Mouse (Mus musculus): ENCODE measurements around the gene Hoga1. TPM values are rescaled to one million over a fixed set of nuclear protein-coding genes. Genes with fewer than 3 reads are reported as not detected.

The Hoga1 gene
- total and polyA plus RNA-seq, 3 experiments = not detected

DNA sequence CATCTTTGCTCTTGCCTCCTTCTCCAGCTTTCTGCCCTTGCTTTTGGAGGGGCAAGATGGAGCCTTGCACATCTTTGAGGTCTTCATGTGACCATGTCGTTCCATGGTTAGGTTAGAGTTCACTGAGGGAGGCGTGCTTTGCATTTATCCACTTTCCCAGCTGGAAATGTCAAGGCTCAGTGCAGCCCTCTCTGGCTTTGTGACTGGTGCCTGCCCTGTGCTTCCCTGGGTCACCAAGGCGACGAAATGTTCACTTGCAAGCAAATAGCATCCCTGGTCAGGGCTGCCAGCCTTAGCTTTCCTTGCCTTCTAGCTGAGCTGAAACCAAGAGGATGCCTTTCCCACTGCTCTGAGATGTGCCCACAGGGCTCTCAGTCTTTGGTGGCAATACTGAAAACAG is 35.0 kb upstream of the Hoga1 start:
- no peaks in the 10 kb centered on the region for H3K36me3 ChIP-seq (replicated peaks)
- H3K27me3 ChIP-seq (ENCODE audit: insufficient read depth, low read length) = peaks cover 14% of the 10 kb centered on the region; the same call in 1 of the 2 replicates
- TF ChIP-seq GATA2 (IDR thresholded peaks at IDR 0.05; ENCODE audit: borderline replicate concordance, low read depth, low read length) = no peak
- TF ChIP-seq TAL1 (conservative IDR thresholded peaks at IDR 0.05; ENCODE audit: low read depth, low read length) = no peak
- TF ChIP-seq GATA1 (IDR thresholded peaks at IDR 0.05; ENCODE audit: borderline replicate concordance, low read length) = no peak
- TF ChIP-seq POLR2AphosphoS5 (IDR thresholded peaks at IDR 0.05; ENCODE audit: insufficient replicate concordance, low read depth, low read length) = no peak
- TF ChIP-seq CTCF (IDR thresholded peaks at IDR 0.05; ENCODE audit: low read depth, low read length) = no peak
- ATAC-seq (ENCODE audit: extremely low read depth, insufficient number of reproducible peaks, low FRiP score, poor library complexity, severe bottlenecking) = no peak
- DNase-seq (ENCODE audit: low spot score) = no peak
- H3K9me3 ChIP-seq (replicated peaks) = no peaks in the 10 kb centered on the region
- H3K4me1 ChIP-seq (ENCODE audit: insufficient read depth, low read depth, low read length) = no peaks in the 10 kb centered on the region; the same call in 1 of the 2 replicates
- H3K4me3 ChIP-seq (ENCODE audit: low read depth, low read length) = no peak overlapping the region

DNA sequence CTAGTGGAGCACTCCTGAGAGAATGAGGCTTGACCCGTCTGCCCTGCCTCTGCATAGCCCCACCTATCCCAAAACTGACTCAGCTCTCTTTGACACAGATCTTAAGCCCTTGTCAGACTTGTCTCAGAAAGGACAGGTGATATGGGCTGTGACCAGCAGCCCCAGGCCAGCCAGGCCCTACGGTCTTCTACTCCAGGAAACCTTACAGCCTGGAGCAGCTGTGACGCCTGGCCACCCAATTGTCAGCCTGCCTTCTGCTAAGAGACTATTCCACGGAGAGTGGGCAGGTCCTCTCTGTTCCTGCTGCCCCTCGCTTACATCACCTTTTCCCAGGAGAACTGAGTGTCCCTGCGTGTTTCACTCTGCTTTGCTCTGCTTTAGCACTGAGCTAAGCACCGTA is 34.3 kb upstream of the Hoga1 start:
- peaks cover 10% of the 10 kb centered on the region; the same call in 1 of the 2 replicates for H3K27me3 ChIP-seq (ENCODE audit: insufficient read depth, low read length)
- H3K4me1 ChIP-seq (ENCODE audit: insufficient read depth, low read depth, low read length) = no peaks in the 10 kb centered on the region
- DNase-seq (ENCODE audit: low spot score) = no peak
- H3K4me3 ChIP-seq (ENCODE audit: low read depth, low read length) = no peak overlapping the region
- no peaks in the 10 kb centered on the region for H3K9me3 ChIP-seq (replicated peaks)
- no peak for ATAC-seq (ENCODE audit: extremely low read depth, insufficient number of reproducible peaks, low FRiP score, poor library complexity, severe bottlenecking)
- TF ChIP-seq GATA2 (IDR thresholded peaks at IDR 0.05; ENCODE audit: borderline replicate concordance, low read depth, low read length) (no peak), CTCF (IDR thresholded peaks at IDR 0.05; ENCODE audit: low read depth, low read length) (no peak), TAL1 (conservative IDR thresholded peaks at IDR 0.05; ENCODE audit: low read depth, low read length) (no peak), GATA1 (IDR thresholded peaks at IDR 0.05; ENCODE audit: borderline replicate concordance, low read length) (no peak), POLR2AphosphoS5 (IDR thresholded peaks at IDR 0.05; ENCODE audit: insufficient replicate concordance, low read depth, low read length) (no peak)
- H3K36me3 ChIP-seq (replicated peaks) = no peaks in the 10 kb centered on the region

DNA sequence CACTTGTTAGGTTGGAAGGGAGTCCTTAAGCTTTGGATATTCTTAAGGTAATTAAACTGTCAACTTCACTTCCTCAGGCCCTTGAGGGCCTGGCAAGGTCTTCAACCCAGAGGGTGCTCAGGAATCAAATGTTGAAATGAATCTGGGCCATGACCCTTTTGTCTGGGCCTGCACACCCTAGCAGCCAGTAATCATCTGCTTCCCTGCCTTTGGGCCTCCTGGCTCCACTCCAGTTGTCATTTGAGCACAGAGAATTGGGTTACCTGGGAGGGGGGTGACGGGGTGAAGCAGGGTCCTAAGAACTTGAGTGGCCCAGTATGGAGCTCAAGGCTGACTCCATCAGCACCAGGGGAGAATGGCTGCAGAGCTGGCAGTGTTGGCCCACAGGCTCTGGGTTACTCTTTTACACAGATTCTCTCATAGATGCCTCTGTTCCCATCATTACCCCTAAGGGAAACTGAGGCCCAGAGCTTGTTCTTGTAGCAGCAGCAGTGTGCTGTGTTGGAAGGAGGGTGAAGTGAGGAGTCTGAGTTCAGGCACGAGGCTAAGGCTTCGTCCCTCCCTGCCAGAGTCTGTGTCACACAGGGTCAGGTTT is 31.1 kb upstream of the Hoga1 start:
- TF ChIP-seq GATA1 (IDR thresholded peaks at IDR 0.05; ENCODE audit: borderline replicate concordance, low read length) (no peak), TAL1 (conservative IDR thresholded peaks at IDR 0.05; ENCODE audit: low read depth, low read length) (no peak), POLR2AphosphoS5 (IDR thresholded peaks at IDR 0.05; ENCODE audit: insufficient replicate concordance, low read depth, low read length) (no peak), CTCF (IDR thresholded peaks at IDR 0.05; ENCODE audit: low read depth, low read length) (no peak), GATA2 (IDR thresholded peaks at IDR 0.05; ENCODE audit: borderline replicate concordance, low read depth, low read length) (no peak)
- no peaks in the 10 kb centered on the region for H3K9me3 ChIP-seq (replicated peaks)
- no peaks in the 10 kb centered on the region for H3K36me3 ChIP-seq (replicated peaks)
- H3K4me3 ChIP-seq (ENCODE audit: low read depth, low read length) = no peak overlapping the region
- ATAC-seq (ENCODE audit: extremely low read depth, insufficient number of reproducible peaks, low FRiP score, poor library complexity, severe bottlenecking) (no peak), DNase-seq (ENCODE audit: low spot score) (no peak)
- peaks cover 12% of the 10 kb centered on the region for H3K27me3 ChIP-seq (ENCODE audit: insufficient read depth, low read length)
- no peaks in the 10 kb centered on the region for H3K4me1 ChIP-seq (ENCODE audit: insufficient read depth, low read depth, low read length)

DNA sequence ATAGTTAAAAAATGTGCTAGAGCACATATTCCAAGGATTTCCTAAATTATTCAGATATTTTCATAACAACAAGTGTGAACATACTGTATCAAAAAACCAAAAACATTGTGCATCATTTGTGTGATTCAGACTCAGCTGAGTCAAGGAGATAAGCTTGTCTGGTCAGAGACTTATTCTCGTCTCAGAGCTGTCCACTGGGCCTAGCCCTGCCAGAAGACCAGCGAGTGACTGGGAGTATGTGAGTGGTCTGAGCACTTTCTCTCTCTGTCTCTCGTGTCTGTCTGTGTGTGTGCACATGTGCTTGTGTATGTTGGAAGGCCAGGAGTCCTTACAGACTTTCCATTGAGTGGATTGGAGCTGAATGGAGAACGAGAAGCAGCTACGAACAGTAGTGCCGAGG is 30.4 kb upstream of the Hoga1 start:
- no peaks in the 10 kb centered on the region for H3K9me3 ChIP-seq (replicated peaks)
- no peaks in the 10 kb centered on the region for H3K4me1 ChIP-seq (ENCODE audit: insufficient read depth, low read depth, low read length)
- peaks cover 16% of the 10 kb centered on the region for H3K27me3 ChIP-seq (ENCODE audit: insufficient read depth, low read length)
- no peak overlapping the region for H3K4me3 ChIP-seq (ENCODE audit: low read depth, low read length)
- DNase-seq (ENCODE audit: low spot score) (no peak), ATAC-seq (ENCODE audit: extremely low read depth, insufficient number of reproducible peaks, low FRiP score, poor library complexity, severe bottlenecking) (no peak)
- TF ChIP-seq POLR2AphosphoS5 (IDR thresholded peaks at IDR 0.05; ENCODE audit: insufficient replicate concordance, low read depth, low read length) (no peak), GATA1 (IDR thresholded peaks at IDR 0.05; ENCODE audit: borderline replicate concordance, low read length) (no peak), CTCF (IDR thresholded peaks at IDR 0.05; ENCODE audit: low read depth, low read length) (no peak), TAL1 (conservative IDR thresholded peaks at IDR 0.05; ENCODE audit: low read depth, low read length) (no peak), GATA2 (IDR thresholded peaks at IDR 0.05; ENCODE audit: borderline replicate concordance, low read depth, low read length) (no peak)
- H3K36me3 ChIP-seq (replicated peaks) = no peaks in the 10 kb centered on the region

DNA sequence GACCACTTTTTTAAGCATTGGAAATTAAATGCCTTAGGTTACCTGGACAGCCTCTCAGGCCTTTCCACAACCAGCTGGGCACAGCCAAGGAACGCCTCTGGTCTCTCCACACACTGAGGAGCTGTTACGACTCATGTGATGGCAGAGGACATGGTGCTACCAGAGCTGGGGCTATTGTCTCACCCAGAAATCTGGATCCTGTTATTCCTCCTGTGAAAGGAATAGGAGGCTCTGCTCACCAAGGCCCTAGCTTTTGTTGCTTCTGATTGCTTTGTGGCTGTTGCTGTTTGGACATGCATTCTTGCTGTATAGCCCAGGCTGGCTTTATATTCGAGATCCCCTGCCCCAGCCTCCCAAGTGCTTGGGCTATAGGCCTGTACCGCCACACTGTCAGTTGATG is 29.2 kb upstream of the Hoga1 start:
- no peak overlapping the region for H3K4me3 ChIP-seq (ENCODE audit: low read depth, low read length)
- ATAC-seq (ENCODE audit: extremely low read depth, insufficient number of reproducible peaks, low FRiP score, poor library complexity, severe bottlenecking) = no peak
- DNase-seq (ENCODE audit: low spot score) = no peak
- H3K4me1 ChIP-seq (ENCODE audit: insufficient read depth, low read depth, low read length) = no peaks in the 10 kb centered on the region
- peaks cover 10% of the 10 kb centered on the region for H3K27me3 ChIP-seq (ENCODE audit: insufficient read depth, low read length)
- H3K9me3 ChIP-seq (replicated peaks) = no peaks in the 10 kb centered on the region
- no peaks in the 10 kb centered on the region for H3K36me3 ChIP-seq (replicated peaks)
- TF ChIP-seq GATA2 (IDR thresholded peaks at IDR 0.05; ENCODE audit: borderline replicate concordance, low read depth, low read length) = no peak
- no peak for TF ChIP-seq TAL1 (conservative IDR thresholded peaks at IDR 0.05; ENCODE audit: low read depth, low read length)
- TF ChIP-seq CTCF (IDR thresholded peaks at IDR 0.05; ENCODE audit: low read depth, low read length) = no peak
- no peak for TF ChIP-seq GATA1 (IDR thresholded peaks at IDR 0.05; ENCODE audit: borderline replicate concordance, low read length)
- TF ChIP-seq POLR2AphosphoS5 (IDR thresholded peaks at IDR 0.05; ENCODE audit: insufficient replicate concordance, low read depth, low read length) = no peak

DNA sequence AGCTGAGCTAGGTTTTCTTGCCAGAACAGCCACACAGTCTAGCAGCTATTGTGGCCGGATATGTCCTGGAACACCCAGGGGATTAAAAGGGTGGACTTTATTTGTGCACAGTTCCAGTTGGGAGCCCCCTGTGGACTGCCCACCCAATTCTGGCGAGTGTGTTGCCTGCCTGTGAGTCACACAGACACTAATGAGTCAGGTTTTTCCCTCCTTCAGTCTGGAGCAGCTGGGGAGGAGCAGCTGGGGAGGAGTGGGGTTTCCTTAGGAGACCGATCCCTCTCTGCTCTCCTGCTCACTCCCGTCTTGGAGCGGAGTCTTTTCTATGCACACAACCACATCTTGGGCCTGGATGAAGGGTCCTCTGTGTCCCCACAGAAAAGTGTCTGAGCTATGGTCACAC is 28.6 kb upstream of the Hoga1 start:
- no peaks in the 10 kb centered on the region for H3K9me3 ChIP-seq (replicated peaks)
- no peak for DNase-seq (ENCODE audit: low spot score)
- H3K4me3 ChIP-seq (ENCODE audit: low read depth, low read length) = no peak overlapping the region
- no peak for ATAC-seq (ENCODE audit: extremely low read depth, insufficient number of reproducible peaks, low FRiP score, poor library complexity, severe bottlenecking)
- no peak for TF ChIP-seq GATA1 (IDR thresholded peaks at IDR 0.05; ENCODE audit: borderline replicate concordance, low read length)
- no peaks in the 10 kb centered on the region for H3K36me3 ChIP-seq (replicated peaks)
- H3K27me3 ChIP-seq (ENCODE audit: insufficient read depth, low read length) = peaks cover 13% of the 10 kb centered on the region
- H3K4me1 ChIP-seq (ENCODE audit: insufficient read depth, low read depth, low read length) = peaks cover 4% of the 10 kb centered on the region; the same call in 1 of the 2 replicates

Data from G1E (cell line).